Mouse (Mus musculus) adrenal gland, postnatal 4 days (tissue): ENCODE measurements around the gene Cnot1. TPM values are rescaled to one million over a fixed set of nuclear protein-coding genes. Genes with fewer than 3 reads are reported as not detected.

Experiments used
- DNase-seq, 2 experiments: peaks; one replicate each; pipeline ENCODE4 v3.0.0; 2021 to 2022; ENCODE audit warnings: low spot score in 2 of 2, mixed read lengths in 2 of 2
- microRNA-seq: library from miRNA; unstranded; fragments of <30 nt; microRNA quantifications from one replicate; pipeline ENCODE4 v1.2.0, GENCODE M21; 2021
- total RNA-seq, 2 experiments: library from RNA; stranded (reverse); gene quantifications; 2 replicates each; pipeline ENCODE4 v1.2.3; 2021

Gene Cnot1
- total RNA-seq, 2 experiments from 2014 or later = 193 to 230 TPM

GRCm38 (mm10) chr8:95694631-95695030 lies 112.6 kb downstream of the Cnot1 start:
- no peak for DNase-seq

DNA sequence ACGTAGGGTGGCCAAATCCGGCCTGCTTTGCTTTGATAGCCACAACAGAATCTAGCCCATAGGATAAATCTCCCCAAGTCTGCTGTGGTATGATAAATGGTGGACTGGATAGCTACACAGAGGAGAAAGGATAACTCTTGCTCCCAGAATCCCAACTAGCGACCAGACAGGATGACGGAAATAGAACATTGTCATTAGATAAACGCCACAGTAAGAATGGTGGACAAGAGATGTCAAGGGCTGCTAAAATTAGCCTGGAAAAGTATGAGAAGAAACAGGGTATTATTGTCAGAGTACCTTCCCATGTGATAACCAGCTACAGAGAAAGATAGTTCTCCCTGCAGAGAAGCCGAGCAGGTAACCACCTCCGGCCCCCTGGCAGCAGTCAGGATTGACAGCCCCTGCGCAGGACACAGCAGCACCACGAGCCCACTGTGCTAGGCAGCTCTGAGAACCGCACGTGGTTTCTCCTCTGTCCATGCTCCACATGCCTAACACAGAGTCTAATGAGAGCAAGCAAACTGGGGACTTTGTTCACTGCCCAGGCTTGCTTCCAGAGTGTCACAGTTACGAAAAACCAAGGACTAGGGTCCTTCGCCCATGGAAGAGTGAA lies 116.2 kb downstream of the Cnot1 start:
- no peak for DNase-seq

GRCm38 (mm10) chr8:95688073-95688672 lies 119.1 kb downstream of the Cnot1 start:
- DNase-seq = no peak

DNA sequence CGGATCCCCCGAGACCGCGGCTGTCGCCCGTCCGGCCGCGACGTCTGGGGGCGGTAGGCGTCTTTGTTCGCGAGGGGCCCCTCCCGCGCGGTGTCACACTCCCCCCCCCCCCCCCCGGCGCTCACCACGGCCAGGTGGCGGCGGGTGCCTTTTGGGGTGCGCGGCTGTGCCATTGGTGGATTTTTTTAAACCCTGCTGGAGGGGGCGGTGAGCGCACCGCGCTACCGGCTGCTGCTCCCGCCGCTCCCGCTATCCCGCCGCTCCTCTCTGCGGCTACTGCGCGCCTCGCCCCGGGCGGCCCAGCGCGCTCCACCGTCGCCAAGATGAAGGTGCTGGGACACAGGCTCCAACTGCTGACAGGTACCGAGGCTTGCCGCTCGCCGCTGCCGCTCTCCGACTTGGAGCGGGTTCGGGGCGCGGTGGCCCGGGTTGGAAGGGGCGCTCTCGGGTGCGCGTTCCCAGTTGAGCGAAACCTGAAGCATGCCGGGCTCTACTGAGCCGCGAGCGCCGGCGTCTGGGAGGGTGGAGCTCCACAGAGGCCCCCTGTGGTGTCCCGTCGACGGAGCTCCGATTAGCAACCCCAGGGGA lies 129.1 kb downstream of the Cnot1 start:
- no peak for DNase-seq

GRCm38 (mm10) chr8:95677591-95678023 lies 129.7 kb downstream of the Cnot1 start:
- DNase-seq = no peak

DNA sequence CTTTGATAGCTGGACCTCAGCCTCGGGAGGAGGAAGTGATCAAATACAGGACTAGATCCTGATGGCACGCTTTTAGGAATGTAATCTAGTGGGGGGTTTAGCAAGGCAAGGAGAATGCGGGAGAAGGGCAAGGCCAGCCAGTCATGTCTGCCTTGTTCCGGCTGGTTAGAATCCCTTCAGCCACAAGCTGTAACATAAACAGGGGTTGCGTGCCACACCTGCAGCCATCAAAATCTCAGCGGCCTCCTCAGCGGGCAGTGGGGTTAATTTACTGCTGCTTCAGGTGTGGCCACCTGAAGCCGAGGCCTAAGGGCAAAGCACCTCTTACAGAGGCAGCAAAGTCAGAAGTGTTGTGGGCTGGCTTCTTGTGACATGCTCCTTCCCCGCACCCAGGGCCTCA lies 130.6 kb downstream of the Cnot1 start, which contains the start of gene Ndrg4:
Gene Ndrg4, plus strand, starts transcription at position 350 of the 400 bp plus-strand sequence.
- no peak for DNase-seq

DNA sequence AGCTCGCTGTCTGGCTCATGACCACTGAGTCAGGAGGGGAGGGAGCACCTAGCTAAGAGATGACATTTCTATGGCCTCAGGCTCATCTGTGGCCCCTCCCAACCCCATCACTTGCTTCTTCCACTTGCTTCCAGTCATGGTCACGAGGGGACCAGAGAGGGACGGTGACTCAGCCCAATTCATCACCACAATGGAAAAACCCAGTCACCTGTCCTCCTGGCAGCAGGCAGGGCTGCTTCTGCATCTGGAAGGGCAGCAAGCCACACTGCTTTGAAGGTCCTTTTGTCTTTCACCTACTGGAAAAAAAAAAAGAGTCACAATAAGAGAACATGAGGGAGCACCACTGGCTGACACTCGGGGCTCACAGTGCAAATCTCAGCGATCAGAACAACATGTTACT lies 134.5 kb downstream of the Cnot1 start:
- no peak for DNase-seq

DNA sequence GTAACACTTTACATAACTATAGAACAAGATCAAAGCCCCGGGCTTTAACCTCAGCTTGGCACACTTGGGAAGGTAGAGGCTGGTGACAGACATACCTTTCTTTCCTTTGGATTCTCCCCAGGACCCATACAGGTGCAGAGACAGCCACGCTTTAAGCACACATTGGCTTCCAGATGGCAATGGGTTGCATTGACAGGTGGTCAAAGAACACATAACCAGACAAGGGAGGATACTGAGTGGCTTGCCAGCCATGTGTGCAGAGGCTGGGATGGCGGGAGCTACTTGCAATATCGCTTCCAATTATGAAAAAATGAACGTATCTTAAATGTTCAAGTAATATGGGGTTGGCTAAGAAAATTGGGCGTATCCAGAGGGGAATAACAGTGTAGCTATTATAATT lies 135.4 kb downstream of the Cnot1 start:
- DNase-seq = no peak

DNA sequence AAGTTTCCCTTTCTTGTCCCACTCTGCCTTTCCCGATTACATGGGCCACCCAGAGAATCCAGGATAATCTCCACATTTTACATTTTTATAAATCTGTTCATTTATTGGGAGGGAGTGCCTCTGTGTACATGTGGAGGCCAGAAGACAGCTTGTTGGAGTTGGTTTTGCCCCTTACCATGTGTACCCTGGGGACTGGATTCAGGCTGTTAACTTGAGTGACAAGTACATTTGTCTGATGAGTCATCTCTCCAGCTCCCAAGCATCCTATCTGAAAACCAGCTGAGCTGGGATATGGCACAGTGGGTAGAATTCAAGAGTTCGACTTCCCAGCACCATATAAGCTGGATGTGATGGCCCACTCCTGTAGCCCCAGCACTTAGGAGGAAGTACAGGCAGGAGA lies 137.3 kb downstream of the Cnot1 start:
- DNase-seq = no peak

Small RNAs within 50 kb of the gene (microRNA-seq; reads per million reads assigned to microRNA genes)
- gene Mir7073 = 1.6 reads per million

Other genes starting within 250 kb of the Cnot1 start
- gene Prss54, start 231.1 kb downstream of the Cnot1 start, total RNA-seq = not detected
- gene Gins3, start 174.0 kb downstream of the Cnot1 start, total RNA-seq = 1 to 10 TPM; 5.7 to 6.2 TPM
- gene Ndrg4, start 130.5 kb downstream of the Cnot1 start, total RNA-seq = 10 to 100 TPM; 31.5 to 43.8 TPM
- gene Setd6, start 91.6 kb downstream of the Cnot1 start, total RNA-seq = 10 to 100 TPM; 26.0 to 28.7 TPM
- gene Sap18b, start 17.9 kb upstream of the Cnot1 start, total RNA-seq = 100 to 1,000 TPM; 175 to 183 TPM
- 10 to 100 TPM; 25.3 to 25.5 TPM for gene Slc38a7, start 46.1 kb upstream of the Cnot1 start, total RNA-seq
- gene Got2, start 81.1 kb upstream of the Cnot1 start, total RNA-seq = 100 to 1,000 TPM; 160 to 170 TPM